Mouse (Mus musculus): Measurements from ENCODE around the gene Clk2.

DNA sequence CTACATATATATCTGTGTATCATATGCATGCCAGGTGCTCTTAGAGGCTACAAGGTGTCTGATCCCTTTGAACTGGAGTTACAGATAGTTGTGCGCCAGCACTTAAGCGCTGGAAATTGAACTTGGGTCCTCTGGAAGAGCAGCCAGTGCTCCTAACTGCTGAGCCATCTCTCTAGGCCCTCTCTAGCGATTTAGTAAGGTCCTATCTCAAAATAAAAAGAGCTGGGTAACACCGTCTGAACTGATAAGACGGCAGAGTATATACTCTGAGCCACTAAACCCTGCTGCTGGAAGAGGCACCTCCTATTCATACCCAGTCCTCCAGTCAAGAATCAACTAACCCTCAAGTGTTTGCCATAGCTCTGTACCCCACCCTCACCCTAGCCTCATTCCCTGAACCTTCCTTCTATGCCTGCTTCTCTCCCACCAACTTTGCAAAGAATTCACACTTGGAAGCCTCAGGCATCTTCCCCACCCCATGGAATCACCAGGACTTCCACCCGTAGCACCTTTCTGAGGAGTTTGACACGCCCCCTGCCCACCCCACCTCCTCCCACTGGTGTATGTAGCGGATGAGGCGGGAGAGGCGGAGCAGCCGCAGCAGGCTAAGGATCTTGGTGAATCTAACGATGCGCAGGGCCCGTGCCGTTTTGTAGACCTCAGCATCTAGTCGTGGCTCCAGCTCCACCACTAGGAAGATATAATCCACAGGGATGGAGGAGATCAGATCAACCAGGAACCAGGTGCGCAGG is 12.3 kb upstream of the Clk2 start:
- TF ChIP-seq CTCF (IDR thresholded peaks at IDR 0.05; ENCODE audit: control insufficient read depth, insufficient read depth, insufficient replicate concordance, low read depth, low read length) (no peak), POLR2A (IDR thresholded peaks at IDR 0.05; ENCODE audit: control insufficient read depth, low read depth, low read length) (no peak)

All from testis, adult 2 months (tissue).